Mouse (Mus musculus) spleen, adult 10 weeks (tissue): ENCODE data around the gene Gnpat. TPM values are rescaled to one million over a fixed set of nuclear protein-coding genes. Genes with fewer than 3 reads are reported as not detected.

Experiments used
- polyA plus RNA-seq: library from polyadenylated mRNA; stranded (reverse); fragments of 350-450 nt; fragmentation: Illumina TruSeq; extraction: RNeasy Lipid Tissue Mini Kit (QIAGEN cat#74804); gene quantifications from one replicate; pipeline ENCODE4 v1.2.3, GENCODE M21; 2015; ENCODE audit warnings: low replicate concordance; ENCODE audit not compliant: insufficient read depth

Gene Gnpat
- 99.7 TPM for polyA plus RNA-seq

DNA sequence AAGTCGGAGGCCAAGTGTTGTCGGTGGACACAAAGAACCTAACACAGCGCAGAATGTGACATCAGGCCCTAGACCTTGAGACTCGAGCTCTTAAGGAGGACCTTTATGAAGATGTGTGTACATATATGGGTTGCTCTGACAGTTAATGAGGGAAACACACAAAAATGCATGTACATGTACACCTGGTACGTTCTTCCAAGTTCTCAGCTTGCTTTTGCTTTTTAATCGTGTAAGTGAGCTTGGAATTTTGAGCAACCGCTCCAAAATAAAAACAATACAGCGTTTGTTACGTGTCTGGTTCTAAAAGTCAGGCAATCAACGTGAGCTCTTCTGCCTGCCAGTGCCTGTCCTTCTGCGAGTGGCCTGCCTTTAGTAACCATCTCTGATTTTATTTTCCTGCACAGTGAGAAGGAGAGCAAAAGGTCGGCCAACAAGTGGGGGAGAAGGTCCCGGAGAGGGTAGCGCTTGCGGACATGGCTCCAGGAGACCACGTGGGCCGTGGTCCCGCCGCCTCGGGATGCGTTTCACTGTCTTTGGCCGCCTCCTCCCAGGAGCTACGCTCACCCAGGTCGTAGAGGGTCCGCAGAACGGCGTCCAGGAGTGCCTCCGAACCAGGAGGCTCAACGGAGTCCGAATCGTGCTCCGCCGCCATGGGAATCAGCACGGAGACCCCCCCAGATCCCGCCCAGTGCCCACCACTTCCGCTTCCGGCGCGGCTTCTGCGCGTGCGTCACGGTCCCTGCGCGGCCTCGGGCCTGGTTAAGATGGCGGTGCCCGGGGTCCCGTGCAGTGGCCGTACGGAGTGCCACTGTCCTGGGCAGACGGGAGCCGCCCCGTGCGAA is at the start of gene Gnpat, which contains the start of gene 2810004N23Rik:
TSS of gene Gnpat (plus strand) at position 713 of the 842 bp plus-strand sequence.
TSS of gene 2810004N23Rik (minus strand) at position 800 of the 842 bp plus-strand sequence.

DNA sequence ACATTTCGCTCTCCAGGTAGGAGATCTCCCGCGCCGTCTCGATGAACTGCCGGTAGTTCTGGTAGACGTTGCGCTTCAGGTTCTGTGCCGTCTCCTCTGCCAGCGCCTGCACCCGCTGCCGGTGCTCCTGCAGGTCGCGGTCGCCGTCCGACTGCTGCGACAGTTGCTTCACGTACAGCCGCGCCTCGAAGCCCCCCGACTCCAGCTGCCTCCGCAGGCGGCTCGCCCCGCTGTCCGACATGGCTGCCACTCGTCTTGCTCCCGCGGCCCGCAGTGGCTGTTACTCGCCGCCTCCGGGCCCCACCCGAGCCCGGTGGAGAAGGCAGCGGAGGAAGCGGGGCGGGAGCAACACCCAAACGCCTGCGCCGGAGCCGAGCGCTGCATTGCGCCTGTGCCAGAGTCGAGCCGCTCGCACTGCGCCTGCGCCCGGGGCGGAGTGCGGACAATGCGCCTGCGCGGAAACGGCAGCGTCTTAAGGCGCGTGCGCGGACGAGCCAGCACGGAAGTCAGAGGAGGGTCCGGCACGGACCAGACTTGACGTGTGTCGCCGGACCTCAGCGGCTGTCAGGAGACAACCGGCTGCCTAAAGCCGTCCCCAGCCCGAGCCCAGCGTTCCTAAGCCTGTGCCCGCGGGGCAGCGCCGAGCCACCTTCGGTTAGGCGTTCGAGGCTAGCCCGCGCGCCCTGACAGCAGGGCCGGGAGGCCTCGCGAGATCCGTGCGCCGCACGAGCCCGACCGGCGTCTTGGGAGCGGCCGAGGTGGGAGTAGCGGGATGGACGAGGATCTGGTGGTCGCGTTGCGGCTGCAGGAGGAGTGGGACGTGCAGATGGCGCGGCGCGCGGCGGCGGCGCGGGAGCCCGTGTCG is 34.8 kb downstream of the Gnpat start, which contains the start of the genes Exoc8 and Sprtn:
TSS of gene Exoc8 (minus strand) at position 320 of the 865 bp plus-strand sequence.
TSS of gene Sprtn (plus strand) at position 501 of the 865 bp plus-strand sequence.

Other genes with a start within 250 kb of the Gnpat start
- gene 2310022B05Rik, start 199.7 kb upstream of the Gnpat start, polyA plus RNA-seq: 21.0 TPM
- gene Ttc13, start 141.1 kb upstream of the Gnpat start, polyA plus RNA-seq: 66.7 TPM
- gene Arv1, start 140.9 kb upstream of the Gnpat start, polyA plus RNA-seq: 18.7 TPM
- gene Fam89a, start 111.2 kb upstream of the Gnpat start, polyA plus RNA-seq: 0.65 TPM
- not detected for gene Trim67, start 69.9 kb upstream of the Gnpat start, polyA plus RNA-seq
- gene 2810004N23Rik, start 87 bp downstream of the Gnpat start, polyA plus RNA-seq: 32.6 TPM
- gene Exoc8, start 34.7 kb downstream of the Gnpat start, polyA plus RNA-seq: 12.7 TPM
- 27.9 TPM for gene Sprtn, start 34.9 kb downstream of the Gnpat start, polyA plus RNA-seq
- gene Egln1, start 86.3 kb downstream of the Gnpat start, polyA plus RNA-seq: 20.4 TPM
- gene Tsnax, start 150.0 kb downstream of the Gnpat start, polyA plus RNA-seq: 91.1 TPM
- gene Disc1, start 191.2 kb downstream of the Gnpat start, polyA plus RNA-seq: 0.54 TPM